Mouse (Mus musculus) right cerebral cortex, postnatal 25 days (tissue): Measurements from ENCODE around the gene Ugt1a9.

Experiments used
- DNase-seq: peaks from one replicate; pipeline ENCODE4 v3.0.0; 2022

Gene Ugt1a9

GRCm38 (mm10) chr1:88223011-88223515, 152.5 kb downstream of the Ugt1a9 start:
- DNase-seq, result peak; percentile 4

GRCm38 (mm10) chr1:88223591-88223990, 153.0 kb downstream of the Ugt1a9 start:
- peak; percentile 3 for DNase-seq

GRCm38 (mm10) chr1:88224029-88224776, 153.6 kb downstream of the Ugt1a9 start:
- DNase-seq, result peak; percentile 3

DNA sequence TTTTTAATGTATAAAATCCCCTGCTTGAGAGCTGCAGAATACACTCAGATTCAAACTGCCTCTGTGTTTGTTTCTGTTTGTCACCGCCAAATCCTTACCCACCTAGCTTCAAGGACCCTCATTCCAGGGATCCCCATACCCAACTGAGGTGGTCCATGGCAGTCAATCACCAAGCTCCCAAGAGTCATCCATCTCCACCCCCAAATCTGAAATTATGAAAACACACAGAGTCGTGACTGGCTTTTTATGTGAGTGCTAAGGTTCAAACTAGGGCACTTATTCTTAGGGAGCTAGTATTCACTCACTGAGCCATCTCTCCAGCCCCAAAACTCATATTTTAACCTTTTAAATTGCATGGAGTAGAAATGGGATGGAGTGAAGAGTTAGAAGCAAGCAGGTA, 154.7 kb downstream of the Ugt1a9 start:
- peak; percentile 2 for DNase-seq

GRCm38 (mm10) chr1:88225741-88226140, 155.1 kb downstream of the Ugt1a9 start:
- DNase-seq, result peak; percentile 2

- DNase-seq, result peak; percentile 24
Measured at GRCm38 (mm10) chr1:88226670-88227379, 156.2 kb downstream of the Ugt1a9 start, which contains the start of gene Mroh2a. Mroh2a (plus strand) TSS chr1:88226986.

DNA sequence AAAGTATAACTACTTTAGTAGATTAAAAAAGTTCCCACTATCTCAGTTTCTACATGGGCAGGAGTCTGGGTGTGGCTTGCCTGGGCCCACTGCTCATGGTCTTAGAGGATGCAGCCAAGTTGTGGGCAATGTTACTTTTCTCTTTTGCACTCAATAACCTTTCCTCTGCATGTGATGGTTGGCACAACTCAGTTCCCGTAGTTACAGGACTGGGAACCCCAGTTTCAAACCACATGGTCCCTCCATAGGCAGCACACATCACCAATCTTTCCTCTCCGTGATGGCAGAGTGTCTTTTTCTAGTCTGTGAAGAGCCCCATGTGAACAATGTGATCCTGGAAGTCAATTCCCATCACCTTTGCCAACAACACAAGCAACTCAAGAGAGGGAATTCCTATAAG, 156.9 kb downstream of the Ugt1a9 start:
- DNase-seq, result peak; percentile 4

GRCm38 (mm10) chr1:88228121-88228520, 157.5 kb downstream of the Ugt1a9 start:
- DNase-seq, result peak; percentile 13

DNA sequence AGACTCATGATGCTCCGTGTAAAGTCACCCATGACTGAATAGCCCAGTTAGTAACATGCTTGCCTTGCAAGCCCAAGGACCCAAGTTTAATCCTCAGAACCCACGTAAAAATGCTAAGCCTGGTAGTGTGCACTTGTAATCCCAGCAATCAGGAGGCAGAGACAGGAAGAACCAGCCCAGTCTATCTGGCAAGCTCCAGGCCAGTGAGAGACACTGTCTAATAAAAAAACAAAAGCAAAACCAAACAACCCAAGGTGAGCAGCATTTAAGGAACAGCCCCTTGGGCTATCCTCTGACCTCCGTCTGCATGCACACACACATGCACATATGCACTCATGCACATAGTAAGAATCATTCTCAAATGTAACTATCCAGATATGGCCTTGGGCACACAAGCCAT, 159.0 kb downstream of the Ugt1a9 start:
- peak; percentile 4 for DNase-seq

DNA sequence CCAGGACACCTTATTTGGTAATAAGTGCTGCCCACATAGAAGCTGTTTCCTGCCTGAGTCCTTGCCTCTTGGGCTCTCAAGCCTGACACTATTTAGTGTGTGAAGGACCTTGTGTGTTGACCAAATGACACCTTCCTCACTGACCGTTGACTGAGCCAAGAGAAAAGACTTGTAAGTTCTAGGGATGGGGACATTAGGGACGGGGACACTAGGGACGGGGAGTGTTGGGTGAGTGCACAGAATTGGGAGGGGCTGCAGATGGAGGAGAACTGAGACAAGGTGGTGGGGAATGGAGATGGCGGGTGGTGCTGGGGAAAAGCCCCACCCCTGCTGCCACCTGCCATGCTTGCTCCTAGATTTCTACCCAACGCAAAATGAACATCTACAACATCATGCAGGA, 159.4 kb downstream of the Ugt1a9 start:
- peak; percentile 20 for DNase-seq

DNA sequence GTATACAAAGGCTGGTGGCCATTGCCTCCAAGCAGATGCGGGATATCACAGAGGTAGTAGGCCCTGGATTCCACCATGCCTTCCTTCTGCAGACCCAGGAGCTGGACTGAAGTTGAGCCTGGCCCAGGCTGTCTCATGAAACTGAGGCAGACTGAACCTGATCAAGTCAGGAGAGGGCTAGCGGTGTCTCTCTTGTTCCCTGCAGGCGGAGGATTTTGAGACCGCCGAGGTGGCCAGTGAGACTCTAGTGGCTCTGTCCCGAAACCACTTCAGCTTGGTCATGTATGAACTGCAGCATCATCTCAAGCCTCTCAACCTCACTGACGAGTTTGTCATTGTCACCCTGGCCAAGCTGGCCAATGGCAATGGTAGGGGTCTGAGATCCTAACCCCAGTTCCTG, 159.8 kb downstream of the Ugt1a9 start:
- peak; percentile 6 for DNase-seq

DNA sequence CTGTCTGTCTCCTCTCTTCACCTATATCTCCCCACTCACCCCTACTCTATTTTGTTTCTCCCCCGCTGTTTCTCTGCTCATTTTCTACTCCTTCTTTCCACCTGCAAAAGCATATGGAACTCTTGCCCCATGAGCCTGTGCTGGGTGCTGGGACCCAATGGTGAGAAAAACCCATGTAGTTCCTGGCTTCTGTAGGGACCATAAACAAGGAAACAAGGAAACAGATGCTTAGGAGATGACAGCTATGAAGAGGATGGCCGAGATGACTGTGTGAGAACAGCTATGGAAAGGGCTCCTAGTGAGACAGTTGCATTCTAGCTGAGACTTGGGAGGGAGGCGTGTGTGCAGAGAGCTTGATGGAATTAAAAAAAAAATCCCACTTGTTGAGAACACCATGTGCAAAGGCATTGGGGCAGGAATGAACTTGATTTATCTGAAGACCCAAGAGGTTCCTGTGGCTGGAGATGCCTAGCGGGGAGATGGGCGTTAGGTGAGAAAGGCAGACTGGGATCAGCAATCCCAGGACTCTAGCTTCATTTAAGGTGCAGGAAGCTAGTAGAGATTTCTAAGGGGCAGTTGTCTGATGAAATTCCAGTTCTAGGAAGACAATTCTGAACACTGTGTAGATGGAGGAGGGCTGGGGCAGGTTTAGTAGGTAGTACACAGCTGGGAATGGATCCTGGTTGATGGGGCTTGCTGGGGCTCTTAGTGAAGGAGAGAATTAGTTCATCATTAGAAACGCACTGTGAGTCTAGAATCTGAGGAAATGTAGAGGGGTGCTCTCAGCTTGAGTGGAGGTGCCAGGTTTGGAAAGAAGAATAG, 160.6 kb downstream of the Ugt1a9 start:
- peak; percentile 4 for DNase-seq

GRCm38 (mm10) chr1:88231803-88232499, 161.4 kb downstream of the Ugt1a9 start:
- DNase-seq, result no peak

DNA sequence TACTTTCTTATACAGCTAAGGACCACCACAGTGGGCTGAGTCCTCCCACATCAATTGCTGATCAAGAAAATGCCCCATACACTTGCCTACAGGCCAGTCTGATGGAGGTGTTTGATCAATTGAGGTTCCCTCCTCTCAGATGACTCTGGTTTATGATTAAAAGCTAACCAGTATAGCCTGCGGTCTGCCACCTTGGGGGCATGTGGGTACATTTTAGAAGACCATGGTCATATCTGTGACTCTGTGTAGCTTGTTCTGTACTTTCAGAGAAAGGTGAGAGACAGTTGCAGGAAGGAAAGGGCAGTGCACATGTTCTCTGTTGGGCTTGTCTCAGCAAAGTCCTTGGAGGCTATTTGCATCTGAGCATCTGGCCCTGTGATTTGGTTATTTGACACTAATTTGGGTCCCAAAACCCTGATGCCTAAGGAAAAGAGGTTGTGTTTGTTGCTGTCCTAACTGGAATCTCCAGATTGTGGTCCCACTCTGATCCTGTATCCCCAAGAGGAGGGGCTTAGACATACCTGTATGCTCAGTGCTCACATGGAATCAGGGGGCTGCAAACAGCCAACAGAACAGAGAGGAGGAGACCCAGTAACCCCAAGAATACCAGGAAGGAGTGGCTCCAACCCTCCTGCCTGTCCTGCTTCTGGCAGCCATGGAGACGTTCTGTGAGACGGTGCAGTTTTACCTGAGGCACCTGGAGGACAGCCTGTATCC, 162.2 kb downstream of the Ugt1a9 start:
- no peak for DNase-seq

GRCm38 (mm10) chr1:88233421-88234247, 163.0 kb downstream of the Ugt1a9 start:
- DNase-seq, result no peak

DNA sequence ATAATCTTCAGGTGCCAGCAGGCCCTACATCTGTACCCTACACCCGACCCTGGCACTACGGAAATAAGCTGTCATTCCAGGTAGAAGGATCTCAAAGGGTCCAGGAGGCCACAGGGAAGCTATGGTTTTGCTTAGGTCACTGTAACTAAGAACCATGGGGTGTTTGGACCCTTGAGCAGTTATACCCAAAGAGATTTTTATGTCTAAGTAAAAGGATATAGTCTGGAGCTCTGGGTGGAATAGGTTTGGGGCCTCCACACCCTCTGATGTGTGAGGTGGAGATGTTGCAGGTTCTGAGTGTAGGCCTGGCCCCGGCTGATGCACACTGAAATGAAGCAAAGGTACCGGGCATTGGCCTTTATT, 163.6 kb downstream of the Ugt1a9 start:
- DNase-seq, result no peak

GRCm38 (mm10) chr1:88234646-88235045, 164.0 kb downstream of the Ugt1a9 start:
- no peak for DNase-seq

- DNase-seq, result no peak
Measured at GRCm38 (mm10) chr1:88235046-88235893, 164.7 kb downstream of the Ugt1a9 start.

DNA sequence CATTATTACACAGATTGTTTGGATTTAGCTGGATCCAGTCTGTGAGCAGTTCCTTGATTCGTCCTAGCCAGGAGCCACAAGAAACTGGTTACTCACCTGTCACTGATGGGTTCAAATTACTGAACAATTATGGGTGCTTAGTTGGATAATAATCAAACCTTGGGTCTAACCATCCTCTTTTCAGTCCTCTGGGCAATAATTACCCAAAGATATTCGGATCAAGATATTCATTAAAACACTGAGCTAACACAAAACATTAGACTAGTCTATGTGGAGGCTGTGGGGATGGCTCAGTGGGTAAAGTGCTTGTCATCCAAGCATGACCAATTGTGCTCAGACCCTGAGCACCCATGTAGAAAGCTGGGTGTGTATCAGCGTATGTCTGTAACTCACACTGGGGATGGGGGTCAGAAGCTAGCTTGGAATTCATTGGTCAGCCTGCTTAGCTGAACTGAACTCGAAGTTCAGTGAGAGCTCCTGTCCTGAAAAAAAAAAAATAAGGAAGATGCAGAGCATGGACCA, 165.4 kb downstream of the Ugt1a9 start:
- no peak for DNase-seq

- DNase-seq, result no peak
Measured at GRCm38 (mm10) chr1:88237311-88237710, 166.7 kb downstream of the Ugt1a9 start.
